In the genomic region with DNA sequence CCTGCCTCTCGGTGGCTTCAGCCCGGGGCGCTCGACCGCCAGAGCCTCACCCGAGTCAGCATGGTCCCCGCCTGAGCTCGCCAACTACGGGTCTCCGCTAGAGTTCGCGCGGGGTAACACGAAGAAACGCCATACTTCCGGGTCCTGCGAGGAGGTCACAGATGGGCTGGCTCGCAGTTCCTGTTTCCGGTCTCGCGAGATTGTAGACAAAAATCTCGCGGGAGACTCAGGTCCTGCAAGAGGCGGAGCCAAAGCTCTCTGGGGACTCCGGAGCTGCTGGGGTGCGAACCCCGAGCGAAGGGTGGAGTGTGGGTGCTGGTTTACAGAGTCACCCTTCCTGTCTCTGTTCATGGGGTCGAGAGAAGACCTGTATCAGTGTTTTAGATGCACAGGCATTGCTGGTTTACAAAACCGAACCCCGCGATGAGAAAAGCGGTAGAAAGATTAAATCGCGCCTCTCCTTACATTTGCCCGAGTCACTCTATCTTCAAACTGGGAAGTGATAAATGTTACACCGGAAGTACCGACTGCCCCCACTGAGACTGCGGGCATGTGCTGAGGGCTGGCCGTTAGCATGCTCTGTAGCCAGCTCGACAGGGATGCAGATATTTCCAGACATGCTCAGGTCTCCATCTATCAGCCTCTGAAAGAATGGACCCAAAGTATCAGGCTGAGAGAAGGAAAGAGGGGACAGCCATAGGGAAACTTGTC, we compare ENCODE assay signal across 8 mouse cellular contexts. TPM values are rescaled to one million over a fixed set of nuclear protein-coding genes. Genes with fewer than 3 reads are reported as not detected.
A peak's percentile ranks its signal among the peaks of the same experiment; 100 is the strongest.
DNase-seq lines count a peak whose midpoint lies in the region; ATAC-seq and TF ChIP-seq lines count a peak whose summit lies in the region.

TSS of gene Nsun3 (minus strand) at position 198 of the 711 bp plus-strand sequence.

- 3% methylated on average over 41 of the region's 41 CpGs for WGBS in forebrain, embryonic 16.5 days
- WGBS in lung, embryonic 14.5 days = 2% methylated on average over 41 of the region's 41 CpGs
- 1% methylated on average over 41 of the region's 41 CpGs for WGBS in olfactory bulb, adult 2 months
- WGBS in thymus, adult 2 months = under 1% methylated on average over 41 of the region's 41 CpGs

- no peak for TF ChIP-seq CTCF in G1E (IDR thresholded peaks at IDR 0.05; ENCODE audit: low read depth, low read length)
- peak; percentile 46 for TF ChIP-seq CTCF in layer of hippocampus, adult 2 months (conservative IDR thresholded peaks at IDR 0.05)
- TF ChIP-seq CTCF in lung, embryonic 14.5 days (IDR thresholded peaks at IDR 0.05; ENCODE audit: low read depth) = peak; percentile 6; the same call in 1 of the 2 replicates
- TF ChIP-seq CTCF in olfactory bulb, adult 2 months (IDR thresholded peaks at IDR 0.05; ENCODE audit: insufficient read depth, low read depth, low read length) = no peak
- no peak; the same call in 1 of the 2 replicates for TF ChIP-seq CTCF in thymus, adult 2 months (IDR thresholded peaks at IDR 0.05; ENCODE audit: borderline replicate concordance, control insufficient read depth, extremely low read depth, insufficient read depth, low read length, poor library complexity)

- DNase-seq in G1E (ENCODE audit: low spot score) = peak; percentile 96
- peak; percentile 89 to 93 for DNase-seq in cerebellum, adult 18-20 months
- DNase-seq in heart, postnatal 36 days = peak; percentile 89 to 90
- peak; percentile 89 to 94 for DNase-seq in layer of hippocampus, adult 2 months (ENCODE audit: low spot score in 2 of 2)
- DNase-seq in lung, embryonic 14.5 days = peak; percentile 99
- peak; percentile 91 for DNase-seq in thymus, adult 2 months

- H3K4me3 ChIP-seq in G1E (ENCODE audit: low read depth, low read length) = peak within 1 kb of the TSS; percentile 90
- peak within 1 kb of the TSS; percentile 96 for H3K4me3 ChIP-seq in forebrain, embryonic 16.5 days (replicated peaks; ENCODE audit: low read length)
- peak within 1 kb of the TSS; percentile 89 for H3K4me3 ChIP-seq in layer of hippocampus, adult 2 months
- peak within 1 kb of the TSS; percentile 66 for H3K4me3 ChIP-seq in lung, embryonic 14.5 days (ENCODE audit: low read depth, low read length)
- H3K4me3 ChIP-seq in olfactory bulb, adult 2 months (ENCODE audit: insufficient read depth, low read depth, low read length) = peak within 1 kb of the TSS; percentile 99
- peak within 1 kb of the TSS; percentile 52 for H3K4me3 ChIP-seq in thymus, adult 2 months (ENCODE audit: control insufficient read depth, insufficient read depth, low read length)

- peak within 1 kb of the TSS; percentile 89 for H3K4me2 ChIP-seq in forebrain, embryonic 16.5 days (ENCODE audit: low read length)
- H3K4me2 ChIP-seq in lung, embryonic 14.5 days = peak within 1 kb of the TSS; percentile 83

- no peaks in the 10 kb centered on the region for H3K9me3 ChIP-seq in G1E (replicated peaks)
- H3K9me3 ChIP-seq in forebrain, embryonic 16.5 days (ENCODE audit: control insufficient read depth, low read length) = no peaks in the 10 kb centered on the region
- no peaks in the 10 kb centered on the region for H3K9me3 ChIP-seq in lung, embryonic 14.5 days (ENCODE audit: low read depth, low read length)

- no peaks in the 10 kb centered on the region for H3K27me3 ChIP-seq in G1E (ENCODE audit: insufficient read depth, low read length)
- no peaks in the 10 kb centered on the region for H3K27me3 ChIP-seq in forebrain, embryonic 16.5 days (replicated peaks; ENCODE audit: control insufficient read depth, insufficient read depth, low read length)
- H3K27me3 ChIP-seq in lung, embryonic 14.5 days (ENCODE audit: insufficient read depth, low read length) = no peaks in the 10 kb centered on the region
- no peaks in the 10 kb centered on the region for H3K27me3 ChIP-seq in thymus, adult 2 months (ENCODE audit: control insufficient read depth, insufficient read depth, low read length)

- H3K4me1 ChIP-seq in G1E (ENCODE audit: insufficient read depth, low read depth, low read length) = peaks cover 31% of the 10 kb centered on the region
- peaks cover 22% of the 10 kb centered on the region for H3K4me1 ChIP-seq in forebrain, embryonic 16.5 days (replicated peaks; ENCODE audit: control insufficient read depth, insufficient read depth, low read length)
- peaks cover 3% of the 10 kb centered on the region; the same call in 1 of the 2 replicates for H3K4me1 ChIP-seq in lung, embryonic 14.5 days (ENCODE audit: insufficient read depth)
- H3K4me1 ChIP-seq in olfactory bulb, adult 2 months (ENCODE audit: control insufficient read depth, insufficient read depth, low read length) = peaks cover 7% of the 10 kb centered on the region; the same call in 1 of the 2 replicates
- H3K4me1 ChIP-seq in thymus, adult 2 months (replicated peaks; ENCODE audit: control insufficient read depth, insufficient read depth, low read length) = peaks cover 7% of the 10 kb centered on the region

- H3K9ac ChIP-seq in forebrain, embryonic 16.5 days (replicated peaks; ENCODE audit: low read depth, low read length) = peak within 1 kb of the TSS; percentile 90
- H3K9ac ChIP-seq in lung, embryonic 14.5 days = peak within 1 kb of the TSS; percentile 80

- peak; percentile 90 for ATAC-seq in G1E (ENCODE audit: extremely low read depth, insufficient number of reproducible peaks, low FRiP score, poor library complexity, severe bottlenecking)
- peak; percentile 98 for ATAC-seq in forebrain, embryonic 16.5 days
- ATAC-seq in lung, embryonic 14.5 days (ENCODE audit: insufficient read depth) = peak; percentile 99

- peaks cover 25% of the 10 kb centered on the region for H3K36me3 ChIP-seq in G1E (replicated peaks)
- no peaks in the 10 kb centered on the region for H3K36me3 ChIP-seq in forebrain, embryonic 16.5 days (ENCODE audit: control insufficient read depth, insufficient read depth)
- H3K36me3 ChIP-seq in lung, embryonic 14.5 days (ENCODE audit: insufficient read depth) = no peaks in the 10 kb centered on the region; the same call in 1 of the 2 replicates
- H3K36me3 ChIP-seq in thymus, adult 2 months (ENCODE audit: control insufficient read depth, insufficient read depth, low read length) = no peaks in the 10 kb centered on the region

- H3K27ac ChIP-seq in forebrain, embryonic 16.5 days (ENCODE audit: low read length) = peak within 1 kb of the TSS; percentile 85
- H3K27ac ChIP-seq in layer of hippocampus, adult 2 months = peak within 1 kb of the TSS; percentile 96
- H3K27ac ChIP-seq in lung, embryonic 14.5 days (ENCODE audit: low read depth) = peak within 1 kb of the TSS; percentile 94
- peak within 1 kb of the TSS; percentile 84 for H3K27ac ChIP-seq in olfactory bulb, adult 2 months (ENCODE audit: insufficient read depth, low read depth, low read length)
- H3K27ac ChIP-seq in thymus, adult 2 months (ENCODE audit: control insufficient read depth, insufficient read depth, low read length) = peak within 1 kb of the TSS; percentile 80

- peak; percentile 93 for TF ChIP-seq POLR2A in olfactory bulb, adult 2 months (IDR thresholded peaks at IDR 0.05; ENCODE audit: insufficient read depth, low read depth, low read length)
- TF ChIP-seq POLR2A in thymus, adult 2 months (IDR thresholded peaks at IDR 0.05; ENCODE audit: control insufficient read depth, extremely low read depth, insufficient read depth, low read length, poor library complexity) = peak; percentile 97

- intact Hi-C loops in heart, postnatal 36 days (cut with DNase I) = loop anchor here (2.0 kb wide), 1 partner anchor 62 kb away; no protein-coding TSS in a partner anchor

RNA-seq across cellular contexts. Expression of gene Nsun3, which starts in this region (rescaled TPM):
- 112 and 141 TPM in 2 replicates for total RNA-seq in G1E (2014; fragmentation: Nextera tagmentation)
- 17.7 and 22.9 TPM in 2 replicates for total RNA-seq in G1E (2017)
- 1.9 and 2.0 TPM in 2 replicates for polyA plus RNA-seq in G1E (2012)
- polyA plus RNA-seq in forebrain, embryonic 16.5 days (2015; fragmentation: Nextera tagmentation; extraction: Ambion mirVana) = 11.2 and 11.9 TPM in 2 replicates
- total RNA-seq in heart, postnatal 36 days (2021) = 1 to 10 TPM; 7.6 to 7.8 TPM
- 10 to 100 TPM; 10.4 to 12.0 TPM for total RNA-seq in layer of hippocampus, adult 2 months (2021)
- polyA plus RNA-seq in lung, embryonic 14.5 days (2014; fragmentation: Nextera tagmentation; extraction: Ambion mirVana) = 8.8 and 9.8 TPM in 2 replicates
- not detected in 2 replicates for polyA plus RNA-seq in olfactory bulb, adult 2 months (2012; ENCODE audit: insufficient read depth, insufficient read length, low replicate concordance, missing spikeins)
- polyA plus RNA-seq in thymus, adult 2 months (2012; rRNA removed) = 9.8 TPM in 2 replicates

Comparison
In these comparisons a context has a peak if more than half of its experiments do, and no peak if none do; other contexts are left out.
1. Peak in every context shown above with its lines: DNase-seq, ATAC-seq, H3K4me3 ChIP-seq and H3K27ac ChIP-seq.
2. CTCF ChIP-seq: peak in layer of hippocampus, adult 2 months (single experiment) and lung, embryonic 14.5 days (single experiment); none in G1E (single experiment), olfactory bulb, adult 2 months (single experiment) and thymus, adult 2 months (single experiment).